Mouse (Mus musculus): ENCODE data around the gene Nans. TPM values are rescaled to one million over a fixed set of nuclear protein-coding genes. Genes with fewer than 3 reads are reported as not detected.
A peak's percentile ranks its signal among the peaks of the same experiment; 100 is the strongest.

Nans gene
- total RNA-seq, 1 experiment, result 75.4 TPM

DNA sequence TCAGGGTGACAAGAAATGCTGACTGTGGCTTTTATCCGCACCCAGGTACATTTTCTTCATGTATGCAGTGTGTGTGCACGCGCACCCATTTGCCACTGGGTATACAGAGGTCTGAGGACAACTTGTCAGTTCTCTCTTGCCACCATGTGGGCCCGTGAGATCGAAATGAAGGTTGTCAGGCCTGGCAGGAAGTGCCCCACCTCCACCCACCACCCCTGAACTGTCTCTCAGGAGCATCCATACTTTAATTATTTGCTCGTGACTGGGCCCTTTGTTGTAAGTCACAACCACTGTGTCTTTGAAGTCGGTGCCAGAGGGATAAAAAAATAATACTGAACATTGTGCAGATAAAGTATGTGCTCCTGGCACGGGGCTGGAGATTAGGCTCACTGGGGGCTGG is 61.4 kb downstream of the Nans start:
- DNase-seq (ENCODE audit: low read depth, low spot score), result no peak
- H3K4me3 ChIP-seq (ENCODE audit: insufficient read depth in 1 of 2, low read depth in 1 of 2, low read length in 2 of 2, poor library complexity in 1 of 2, severe bottlenecking in 1 of 2), result no peak overlapping the region
- H3K4me1 ChIP-seq (ENCODE audit: control insufficient read depth in 2 of 2, insufficient read depth in 2 of 2, low read length in 2 of 2, poor library complexity in 1 of 2), result peaks cover 0 to 12% of the 10 kb centered on the region in 2 experiments; a peak in 2 of 4 replicates
- in situ Hi-C loops (cut with MboI; ENCODE audit: low sequenced_read_pairs in 2 of 2, unreplicated experiment in 2 of 2), result no loop called here
- H3K27ac ChIP-seq (ENCODE audit: insufficient read depth, low read depth, low read length, poor library complexity, severe bottlenecking), result no peak overlapping the region
- no peak overlapping the region for H3K9ac ChIP-seq (ENCODE audit: insufficient read depth, low read depth, low read length, poor library complexity, severe bottlenecking)
- H3K36me3 ChIP-seq (ENCODE audit: control insufficient read depth, insufficient read depth, low read length, poor library complexity, severe bottlenecking), result no peaks in the 10 kb centered on the region
- 0 out of 2 replicates have a peak, but pooled peaks have one; percentile 45 for TF ChIP-seq MAFK (IDR thresholded peaks at IDR 0.05; ENCODE audit: insufficient read depth, low read depth, low read length)
- TF ChIP-seq CHD2 (IDR thresholded peaks at IDR 0.05; ENCODE audit: low read depth, low read length), result no peak
- TF ChIP-seq ZNF384 (IDR thresholded peaks at IDR 0.05; ENCODE audit: low read depth, low read length), result no peak
- no peak for TF ChIP-seq HCFC1 (IDR thresholded peaks at IDR 0.05; ENCODE audit: borderline replicate concordance, insufficient read depth, low read length)
- TF ChIP-seq ZC3H11A (IDR thresholded peaks at IDR 0.05; ENCODE audit: borderline replicate concordance, low read depth, low read length), result no peak
- no peaks in the 10 kb centered on the region for H3K9me3 ChIP-seq (ENCODE audit: control insufficient read depth, insufficient read depth, low read depth, low read length)

Other genes starting within 250 kb of the Nans start
- 0.21 and 0.22 TPM in 2 replicates for gene Foxe1, start 145.6 kb upstream of the Nans start, total RNA-seq (2012; rRNA removed)
- gene Trmo, start 99.8 kb upstream of the Nans start, total RNA-seq (2012; rRNA removed), result 18.8 and 21.0 TPM in 2 replicates
- not detected in 2 replicates for gene Hemgn, start 75.7 kb upstream of the Nans start, total RNA-seq (2012; rRNA removed)
- gene Anp32b, start 38.3 kb upstream of the Nans start, total RNA-seq (2012; rRNA removed), result 43.5 and 49.5 TPM in 2 replicates
- 0.58 and 1.2 TPM in 2 replicates for gene Trim14, start 46.9 kb downstream of the Nans start, total RNA-seq (2012; rRNA removed)
- 1.6 and 2.5 TPM in 2 replicates for gene Coro2a, start 113.0 kb downstream of the Nans start, total RNA-seq (2012; rRNA removed)
- 6.6 and 7.0 TPM in 2 replicates for gene Tbc1d2, start 161.0 kb downstream of the Nans start, total RNA-seq (2012; rRNA removed)

All from ES-E14 (cell line).